Mouse (Mus musculus): Measurements from ENCODE around the gene Ccdc85c. TPM values are rescaled to one million over a fixed set of nuclear protein-coding genes. Genes with fewer than 3 reads are reported as not detected.

The Ccdc85c gene
- polyA plus RNA-seq, 1 experiment from 2014 or later: 25.4 TPM

DNA sequence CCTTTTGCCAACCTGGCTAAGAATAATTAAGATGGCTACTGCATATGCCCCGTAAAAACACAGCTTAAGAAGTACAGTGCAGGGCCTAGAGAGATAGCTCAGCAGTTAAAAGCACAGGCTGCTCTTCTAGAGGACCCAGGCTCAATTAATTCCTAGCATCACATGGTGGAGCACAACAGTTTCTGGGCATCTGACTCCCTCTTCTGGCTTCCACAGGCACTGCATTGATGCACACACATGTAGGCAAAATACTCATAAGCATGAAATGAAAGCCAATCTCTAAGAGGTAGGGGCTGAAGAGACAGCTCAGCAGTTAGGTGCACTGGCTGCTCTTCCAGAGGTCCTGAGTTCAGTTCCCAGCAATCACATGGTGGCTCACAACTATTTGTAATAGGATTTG is 113.2 kb downstream of the Ccdc85c start:
- in situ Hi-C loops (cut with MboI; ENCODE audit: low pct_unique_long_range_greater_than_20kb): no loop called here
- ChIA-PET POLR2A (no interaction called here), CTCF (interaction anchor here (1.3 kb wide), 1 partner anchor 12 kb away, joined by 5 read pairs; no protein-coding TSS in a partner anchor)
- H3K27me3 ChIP-seq: no peaks in the 10 kb centered on the region
- TF ChIP-seq CTCF (IDR thresholded peaks at IDR 0.05): peak; percentile 66
- DNase-seq (ENCODE audit: low read depth, low spot score) (no peak), ATAC-seq (peak; percentile 39)

- CTCF ChIA-PET: interaction anchor here (1.2 to 2.2 kb wide), 3 partner anchors 8 to 131 kb away, joined by 3 to 6 read pairs (median 3); no protein-coding TSS in a partner anchor
- TF ChIP-seq CTCF (IDR thresholded peaks at IDR 0.05): no peak
- ATAC-seq (no peak), DNase-seq (ENCODE audit: low read depth, low spot score) (no peak)
- H3K27me3 ChIP-seq: no peaks in the 10 kb centered on the region
- in situ Hi-C loops (cut with MboI; ENCODE audit: low pct_unique_long_range_greater_than_20kb): no loop called here
- POLR2A ChIA-PET: interaction anchor here (1.0 kb wide), 1 partner anchor 10 kb away, joined by 3 read pairs; no protein-coding TSS in a partner anchor
These were observed 115.4 kb downstream of the Ccdc85c start for GRCm38 (mm10) chr12:108159863-108160262.

Other genes with a start within 250 kb of the Ccdc85c start
- 84.2 TPM for gene Setd3, start 96.1 kb downstream of the Ccdc85c start, polyA plus RNA-seq (2021)
- gene Ccnk, start 95.8 kb downstream of the Ccdc85c start, polyA plus RNA-seq (2021): 26.0 TPM
- gene Hhipl1, start 30.8 kb upstream of the Ccdc85c start, polyA plus RNA-seq (2021): 2.7 TPM
- 16.6 TPM for gene Cyp46a1, start 59.0 kb upstream of the Ccdc85c start, polyA plus RNA-seq (2021)
- 56.9 TPM for gene Eml1, start 95.5 kb upstream of the Ccdc85c start, polyA plus RNA-seq (2021)

Measured in Patski (cell line).